Mouse (Mus musculus) hindbrain, embryonic 12.5 days (tissue): ENCODE data around the gene Acsm1. TPM values are rescaled to one million over a fixed set of nuclear protein-coding genes. Genes with fewer than 3 reads are reported as not detected.

Experiments
- ATAC-seq: fragments of 200-750 bp; cut with Nextera tagmentation; 2 replicates; pipeline ENCODE4 v1.8.0; 2017; ENCODE audit warnings: moderate TSS enrichment; ENCODE audit not compliant: low FRiP score
- H3K27ac ChIP-seq: fragments of 300-500 bp; sonication (generic); 2 replicates; pipeline ENCODE4 v1.5.1; 2016; ENCODE audit warnings: mild to moderate bottlenecking
- H3K27me3 ChIP-seq: fragments of 300-500 bp; sonication (generic); 2 replicates; pipeline ENCODE4 v1.6.1; 2016; ENCODE audit warnings: mild to moderate bottlenecking
- H3K36me3 ChIP-seq: fragments of 300-500 bp; sonication (generic); 2 replicates; pipeline ENCODE4 v1.6.1; 2016; ENCODE audit warnings: mild to moderate bottlenecking
- H3K4me1 ChIP-seq: fragments of 300-500 bp; sonication (generic); 2 replicates; pipeline ENCODE4 v1.6.1; 2016
- H3K4me2 ChIP-seq: fragments of 300-500 bp; sonication (generic); replicated peaks from 2 replicates; pipeline ENCODE4 v1.6.1; 2016; ENCODE audit warnings: mild to moderate bottlenecking
- H3K4me3 ChIP-seq: fragments of 300-500 bp; sonication (generic); 2 replicates; pipeline ENCODE4 v1.5.1; 2016; ENCODE audit warnings: mild to moderate bottlenecking
- H3K9ac ChIP-seq: fragments of 300-500 bp; sonication (generic); 2 replicates; pipeline ENCODE4 v1.6.1; 2016; ENCODE audit warnings: mild to moderate bottlenecking, moderate library complexity
- H3K9me3 ChIP-seq: fragments of 300-500 bp; sonication (generic); replicated peaks from 2 replicates; pipeline ENCODE4 v1.6.1; 2016; ENCODE audit warnings: mild to moderate bottlenecking
- WGBS: fragments of 180-500 bp; shearing (Covaris S2); methylation state at CpG from one replicate; pipeline ENCODE4 v1.1.7; 2016; 5-methylcytosine and 5-hydroxymethylcytosine counted together
- polyA plus RNA-seq: library from polyadenylated mRNA; unstranded; fragments of >200 nt; fragmentation: Nextera tagmentation; extraction: Ambion mirVana; gene quantifications from 2 replicates; pipeline ENCODE4 v1.2.1, GENCODE M21; 2016

Gene Acsm1
- polyA plus RNA-seq, 1 experiment from 2014 or later, result not detected

DNA sequence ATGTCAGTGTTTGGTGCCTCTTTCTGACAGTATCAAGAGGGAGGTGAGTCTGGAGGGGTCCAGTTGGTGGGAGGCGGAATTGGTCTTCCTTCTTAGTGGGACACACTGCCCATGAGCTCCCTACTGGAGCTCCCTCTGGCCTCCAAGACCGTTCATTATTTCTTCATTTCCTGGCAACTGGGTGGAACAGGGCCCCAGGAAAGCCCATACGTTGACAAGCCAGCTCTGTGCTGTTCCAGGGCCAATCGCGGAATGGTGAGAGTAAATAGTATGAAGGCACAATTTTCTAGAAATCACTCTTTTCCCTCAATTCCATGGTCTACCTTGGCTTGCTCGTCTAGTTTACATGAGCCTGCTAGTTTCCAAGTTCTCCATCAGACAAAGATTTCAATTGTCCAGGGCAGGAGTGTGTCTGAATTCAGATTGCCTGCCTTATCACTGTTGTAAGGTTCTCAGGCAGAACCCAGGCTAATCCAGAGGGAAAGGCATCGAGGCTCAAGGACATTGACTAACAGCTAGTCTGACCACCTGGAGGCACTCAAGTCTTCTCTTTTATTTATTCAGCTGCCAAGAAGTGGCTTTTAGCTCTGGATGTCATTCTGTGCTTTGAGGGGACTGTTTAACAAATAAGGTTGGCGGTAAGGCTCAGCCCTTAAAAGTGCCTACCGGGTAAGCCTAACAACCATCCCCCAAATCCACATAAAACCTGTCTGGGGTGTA is 1.1 kb downstream of the Acsm1 start:
- WGBS, result 81% methylated on average over 9 of the region's 9 CpGs

GRCm38 (mm10) chr7:119616531-119616930 is 9.7 kb downstream of the Acsm1 start:
- H3K27ac ChIP-seq, result no peak overlapping the region
- no peak overlapping the region for H3K4me2 ChIP-seq
- no peak overlapping the region for H3K9ac ChIP-seq
- no peaks in the 10 kb centered on the region for H3K27me3 ChIP-seq
- no peak for ATAC-seq
- no peaks in the 10 kb centered on the region for H3K4me1 ChIP-seq
- WGBS, result 64% methylated on average over 1 of the region's 1 CpGs
- no peaks in the 10 kb centered on the region for H3K9me3 ChIP-seq
- no peak overlapping the region for H3K4me3 ChIP-seq
- no peaks in the 10 kb centered on the region for H3K36me3 ChIP-seq

More for the DNA sequence above, 1.1 kb downstream of the Acsm1 start:
- ATAC-seq, result no peak
- no peak overlapping the region for H3K4me3 ChIP-seq
- H3K27me3 ChIP-seq, result no peaks in the 10 kb centered on the region
- H3K9ac ChIP-seq, result no peak overlapping the region
- no peak overlapping the region for H3K4me2 ChIP-seq
- H3K4me1 ChIP-seq, result no peaks in the 10 kb centered on the region
- no peak overlapping the region for H3K27ac ChIP-seq
- no peaks in the 10 kb centered on the region for H3K9me3 ChIP-seq
- H3K36me3 ChIP-seq, result no peaks in the 10 kb centered on the region

DNA sequence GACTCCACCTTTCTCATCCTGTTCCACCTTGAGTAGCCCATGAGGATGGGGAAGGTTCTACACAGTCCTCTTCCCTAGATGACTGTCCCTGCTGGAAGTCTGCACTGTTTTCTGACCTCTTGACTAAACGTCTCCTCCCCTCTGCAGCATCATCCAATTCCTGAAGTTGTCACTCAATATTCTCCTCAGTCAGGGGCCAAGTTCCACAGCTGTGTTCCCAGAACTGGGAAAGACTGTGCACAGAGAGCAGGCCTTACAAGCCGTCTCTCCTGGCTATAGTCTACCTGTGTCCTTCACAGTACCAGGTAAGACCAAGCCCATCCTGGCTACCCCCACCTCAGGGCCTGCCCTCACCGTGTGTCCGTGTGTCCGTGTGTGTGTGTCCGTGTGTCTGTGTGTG is 10.8 kb downstream of the Acsm1 start:
- Histone ChIP-seq H3K4me1 (no peaks in the 10 kb centered on the region), H3K4me2 (no peak overlapping the region), H3K27ac (no peak overlapping the region), H3K9me3 (no peaks in the 10 kb centered on the region), H3K27me3 (no peaks in the 10 kb centered on the region), H3K9ac (no peak overlapping the region), H3K36me3 (no peaks in the 10 kb centered on the region), H3K4me3 (no peak overlapping the region)
- WGBS, result 85% methylated on average over 6 of the region's 6 CpGs
- ATAC-seq, result no peak

DNA sequence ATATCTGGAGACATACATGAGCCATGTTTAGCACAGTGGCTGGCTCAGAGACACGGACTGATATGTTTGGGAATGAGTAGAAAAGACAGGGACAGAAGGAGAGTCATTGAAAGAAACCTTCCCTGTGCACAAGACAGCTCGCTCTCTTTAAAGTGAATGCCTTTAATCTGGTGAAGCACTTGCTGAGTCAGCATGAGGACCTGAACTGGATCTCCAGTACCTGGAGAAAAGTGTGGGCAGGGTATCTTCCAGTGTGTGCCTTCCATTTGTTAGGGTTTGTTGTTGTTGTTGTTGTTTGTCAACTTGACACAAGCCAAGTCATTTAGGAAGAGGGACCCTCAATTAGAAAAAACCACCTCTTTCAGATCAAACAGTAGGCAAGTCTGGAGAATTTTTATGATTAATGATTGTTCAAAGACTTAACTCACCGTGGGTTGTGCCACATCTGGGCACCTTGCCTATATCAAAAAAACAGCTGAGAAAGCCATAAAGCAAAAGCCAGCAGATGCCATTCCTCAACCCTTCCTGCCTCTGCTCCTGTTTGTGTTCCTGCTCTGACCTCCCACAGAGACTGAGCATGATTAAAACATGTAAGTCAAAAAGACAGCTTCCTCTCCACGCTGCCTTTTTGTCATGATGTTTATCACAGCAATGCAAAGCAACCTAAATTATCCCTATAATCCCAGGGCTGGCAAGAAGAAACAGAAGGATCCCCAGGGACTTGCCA is 11.5 kb downstream of the Acsm1 start:
- Histone ChIP-seq H3K4me1 (no peaks in the 10 kb centered on the region), H3K36me3 (no peaks in the 10 kb centered on the region), H3K27ac (no peak overlapping the region), H3K4me3 (no peak overlapping the region), H3K4me2 (no peak overlapping the region), H3K9ac (no peak overlapping the region), H3K27me3 (no peaks in the 10 kb centered on the region), H3K9me3 (no peaks in the 10 kb centered on the region)
- WGBS, result 59% methylated on average over 4 of the region's 4 CpGs
- ATAC-seq, result no peak

- Histone ChIP-seq H3K4me1 (no peaks in the 10 kb centered on the region), H3K9ac (no peak overlapping the region), H3K9me3 (no peaks in the 10 kb centered on the region), H3K36me3 (no peaks in the 10 kb centered on the region), H3K27ac (no peak overlapping the region), H3K27me3 (no peaks in the 10 kb centered on the region), H3K4me3 (no peak overlapping the region), H3K4me2 (no peak overlapping the region)
- no peak for ATAC-seq
These were observed 13.3 kb downstream of the Acsm1 start for GRCm38 (mm10) chr7:119620157-119620556.

GRCm38 (mm10) chr7:119638773-119639172 is 31.9 kb downstream of the Acsm1 start:
- Histone ChIP-seq H3K27ac (no peak overlapping the region), H3K9ac (no peak overlapping the region), H3K4me3 (no peak overlapping the region), H3K9me3 (no peaks in the 10 kb centered on the region), H3K4me2 (no peak overlapping the region), H3K4me1 (no peaks in the 10 kb centered on the region), H3K27me3 (no peaks in the 10 kb centered on the region), H3K36me3 (no peaks in the 10 kb centered on the region)
- no peak for ATAC-seq

DNA sequence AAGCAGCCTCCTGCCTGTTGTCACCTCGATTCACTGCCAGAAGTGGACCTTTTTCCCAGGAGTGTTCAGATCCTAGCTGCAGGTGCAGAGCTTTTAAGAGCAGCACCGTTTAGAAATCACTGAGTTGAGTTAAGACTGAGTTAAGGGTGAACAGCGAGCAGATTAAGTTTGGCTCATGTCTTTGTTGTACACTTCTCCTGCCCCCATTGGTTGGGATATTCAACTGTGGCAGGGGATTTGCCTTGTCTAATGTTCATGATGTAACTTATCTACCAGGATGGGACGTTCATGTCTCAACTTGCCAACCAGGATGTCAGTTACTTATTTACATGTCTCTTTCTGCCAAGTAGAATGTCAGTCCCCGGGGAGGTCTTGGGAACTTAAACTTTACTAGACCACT is 35.5 kb downstream of the Acsm1 start:
- no peak for ATAC-seq
- Histone ChIP-seq H3K9me3 (no peaks in the 10 kb centered on the region), H3K9ac (no peak overlapping the region), H3K36me3 (no peaks in the 10 kb centered on the region), H3K4me3 (no peak overlapping the region), H3K4me1 (no peaks in the 10 kb centered on the region), H3K4me2 (no peak overlapping the region), H3K27me3 (no peaks in the 10 kb centered on the region), H3K27ac (no peak overlapping the region)
- 80% methylated on average over 5 of the region's 5 CpGs for WGBS

DNA sequence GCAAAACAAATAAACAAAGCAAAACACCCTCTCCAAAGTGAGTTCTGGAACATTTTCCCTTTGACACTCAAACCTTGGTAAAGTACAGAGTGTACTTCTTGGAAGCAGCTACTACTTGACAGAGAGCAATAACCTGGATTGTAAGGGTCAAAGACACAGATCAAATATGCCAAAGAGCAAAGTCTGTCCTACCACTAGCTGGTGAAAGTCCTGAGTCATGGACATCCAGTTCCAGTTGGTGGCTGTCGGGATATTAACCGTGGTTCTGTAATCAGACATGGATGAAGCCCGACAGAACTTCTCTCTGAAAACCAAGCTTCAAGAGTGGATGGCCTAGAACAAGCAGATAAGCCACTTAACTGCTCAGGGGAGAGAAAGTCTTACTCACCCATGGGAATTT is 61.1 kb downstream of the Acsm1 start:
- no peak overlapping the region for H3K27ac ChIP-seq
- H3K4me3 ChIP-seq, result no peak overlapping the region
- no peaks in the 10 kb centered on the region for H3K9me3 ChIP-seq
- H3K36me3 ChIP-seq, result no peaks in the 10 kb centered on the region
- WGBS, result 89% methylated on average over 3 of the region's 3 CpGs
- ATAC-seq, result no peak
- H3K9ac ChIP-seq, result no peak overlapping the region
- H3K4me2 ChIP-seq, result no peak overlapping the region
- H3K4me1 ChIP-seq, result no peaks in the 10 kb centered on the region
- no peaks in the 10 kb centered on the region for H3K27me3 ChIP-seq

DNA sequence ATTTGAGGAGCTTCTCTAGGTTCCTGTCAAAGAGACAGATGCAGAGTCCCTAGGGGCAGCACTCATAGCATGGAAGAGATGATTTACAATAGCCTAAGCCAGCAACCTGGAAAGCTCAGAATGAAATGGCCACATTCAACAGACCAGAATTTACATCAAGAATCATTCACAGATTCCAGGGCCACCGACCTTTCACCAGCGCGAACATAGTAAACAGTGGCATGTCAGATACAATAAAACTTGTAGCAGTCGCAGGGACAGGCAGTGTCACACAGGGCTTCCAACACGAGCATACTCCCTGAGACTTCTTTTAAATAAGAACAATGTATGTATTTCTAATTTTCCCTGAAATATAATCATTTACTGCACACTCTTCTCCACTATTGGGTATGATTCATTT is 63.6 kb downstream of the Acsm1 start:
- no peak overlapping the region for H3K4me3 ChIP-seq
- H3K9ac ChIP-seq, result no peak overlapping the region
- WGBS, result 79% methylated on average over 5 of the region's 5 CpGs
- no peaks in the 10 kb centered on the region for H3K27me3 ChIP-seq
- H3K36me3 ChIP-seq, result no peaks in the 10 kb centered on the region
- no peak overlapping the region for H3K27ac ChIP-seq
- H3K4me1 ChIP-seq, result no peaks in the 10 kb centered on the region
- no peaks in the 10 kb centered on the region for H3K9me3 ChIP-seq
- ATAC-seq, result no peak
- H3K4me2 ChIP-seq, result no peak overlapping the region

GRCm38 (mm10) chr7:119670925-119671324 is 64.1 kb downstream of the Acsm1 start:
- Histone ChIP-seq H3K4me3 (no peak overlapping the region), H3K27me3 (no peaks in the 10 kb centered on the region), H3K4me2 (no peak overlapping the region), H3K9me3 (no peaks in the 10 kb centered on the region), H3K36me3 (no peaks in the 10 kb centered on the region), H3K9ac (no peak overlapping the region), H3K4me1 (no peaks in the 10 kb centered on the region), H3K27ac (no peak overlapping the region)
- WGBS, result 43% methylated on average over 6 of the region's 6 CpGs
- no peak for ATAC-seq

- no peaks in the 10 kb centered on the region for H3K36me3 ChIP-seq
- no peaks in the 10 kb centered on the region for H3K9me3 ChIP-seq
- no peak overlapping the region for H3K27ac ChIP-seq
- H3K4me3 ChIP-seq, result no peak overlapping the region
- H3K27me3 ChIP-seq, result no peaks in the 10 kb centered on the region
- ATAC-seq, result peak; percentile 22; the same call in 1 of the 2 replicates
- no peak overlapping the region for H3K9ac ChIP-seq
- WGBS, result 21% methylated on average over 6 of the region's 6 CpGs
- no peak overlapping the region for H3K4me2 ChIP-seq
- H3K4me1 ChIP-seq, result no peaks in the 10 kb centered on the region
These were observed 66.6 kb downstream of the Acsm1 start for GRCm38 (mm10) chr7:119673465-119673864.

DNA sequence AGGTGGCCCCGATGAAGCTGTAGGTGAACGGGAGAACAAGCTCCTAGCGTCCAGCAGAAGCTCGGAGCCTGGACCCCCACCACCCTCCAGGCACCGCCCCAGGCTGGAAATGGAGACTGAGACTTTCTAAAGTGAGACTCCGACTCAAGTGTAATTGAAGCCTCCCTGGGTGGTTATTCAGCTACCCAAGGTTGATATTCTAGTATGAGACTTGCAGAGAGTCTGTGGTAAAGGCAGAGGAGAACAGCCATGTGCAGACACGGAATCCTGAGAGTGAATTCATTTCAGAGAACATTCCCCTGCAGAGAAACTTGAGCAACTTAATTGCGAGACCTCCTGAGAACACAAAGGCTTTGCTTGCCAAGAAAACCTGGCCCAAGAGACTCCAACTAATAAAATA is 73.3 kb downstream of the Acsm1 start:
- Histone ChIP-seq H3K27me3 (no peaks in the 10 kb centered on the region), H3K9me3 (no peaks in the 10 kb centered on the region), H3K27ac (no peak overlapping the region), H3K4me1 (no peaks in the 10 kb centered on the region), H3K36me3 (no peaks in the 10 kb centered on the region), H3K4me2 (no peak overlapping the region), H3K4me3 (no peak overlapping the region), H3K9ac (no peak overlapping the region)
- 70% methylated on average over 8 of the region's 8 CpGs for WGBS
- no peak for ATAC-seq

DNA sequence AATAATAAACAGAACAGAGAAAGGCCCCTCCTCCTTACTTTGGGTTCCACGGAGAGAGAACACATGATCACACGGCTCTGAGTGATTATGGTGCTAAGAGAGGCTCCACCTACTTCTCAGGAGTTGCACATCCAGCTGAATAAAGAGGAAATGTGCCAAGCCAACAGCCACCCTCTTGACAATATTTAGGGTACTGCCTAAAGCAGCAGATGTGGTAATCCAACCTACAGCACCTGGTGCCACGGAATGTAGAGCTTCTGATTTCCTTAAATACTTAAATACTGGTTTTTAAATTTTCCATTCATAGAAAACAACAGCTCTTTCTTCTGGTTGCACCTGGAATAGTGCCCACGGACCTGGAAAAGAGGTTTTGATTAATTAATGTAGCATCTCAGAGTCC is 75.9 kb downstream of the Acsm1 start:
- H3K4me2 ChIP-seq, result no peak overlapping the region
- no peaks in the 10 kb centered on the region for H3K36me3 ChIP-seq
- H3K4me1 ChIP-seq, result no peaks in the 10 kb centered on the region
- H3K27ac ChIP-seq, result no peak overlapping the region
- no peak overlapping the region for H3K9ac ChIP-seq
- no peak for ATAC-seq
- 82% methylated on average over 4 of the region's 4 CpGs for WGBS
- no peaks in the 10 kb centered on the region for H3K27me3 ChIP-seq
- H3K9me3 ChIP-seq, result no peaks in the 10 kb centered on the region
- H3K4me3 ChIP-seq, result no peak overlapping the region
